Mouse (Mus musculus) left cerebral cortex, adult 2 months (tissue): ENCODE measurements around the gene Ccdc85b. TPM values are rescaled to one million over a fixed set of nuclear protein-coding genes. Genes with fewer than 3 reads are reported as not detected.
"Not testable (repeated sequence)": the region's sequence is repeated elsewhere in the genome, so short reads cannot be mapped to it uniquely, and the experiment has no call there.

ENCODE experiments used
- DNase-seq, 2 experiments: peaks; one replicate each; pipeline ENCODE4 v3.0.0; 2021 to 2022; ENCODE audit warnings: low spot score in 2 of 2, mixed read lengths in 1 of 2; ENCODE audit errors: extremely low spot score in 1 of 2
- H3K27ac ChIP-seq: fragments of 200-600 bp; 2 replicates; pipeline ENCODE4 v1.8.1; 2022
- H3K4me3 ChIP-seq: fragments of 200-600 bp; 2 replicates; pipeline ENCODE4 v1.8.1; 2022
- CTCF ChIP-seq: fragments of 200-600 bp; IDR thresholded peaks from 2 replicates; pipeline ENCODE4 v1.8.1; 2022; ENCODE audit warnings: antibody characterized with exemption, mild to moderate bottlenecking, moderate library complexity
- intact Hi-C: fragments of 180-260 bp; cut with DNase I; formaldehyde crosslinking; loops from one replicate; pipeline ENCODE4 v1.15.1; 2025
- total RNA-seq, 2 experiments: library from RNA; stranded (reverse); gene quantifications; 2 replicates each; pipeline ENCODE4 v1.2.3; 2021

Ccdc85b gene
- total RNA-seq, 2 experiments from 2014 or later: 29.5 to 30.6 TPM

DNA sequence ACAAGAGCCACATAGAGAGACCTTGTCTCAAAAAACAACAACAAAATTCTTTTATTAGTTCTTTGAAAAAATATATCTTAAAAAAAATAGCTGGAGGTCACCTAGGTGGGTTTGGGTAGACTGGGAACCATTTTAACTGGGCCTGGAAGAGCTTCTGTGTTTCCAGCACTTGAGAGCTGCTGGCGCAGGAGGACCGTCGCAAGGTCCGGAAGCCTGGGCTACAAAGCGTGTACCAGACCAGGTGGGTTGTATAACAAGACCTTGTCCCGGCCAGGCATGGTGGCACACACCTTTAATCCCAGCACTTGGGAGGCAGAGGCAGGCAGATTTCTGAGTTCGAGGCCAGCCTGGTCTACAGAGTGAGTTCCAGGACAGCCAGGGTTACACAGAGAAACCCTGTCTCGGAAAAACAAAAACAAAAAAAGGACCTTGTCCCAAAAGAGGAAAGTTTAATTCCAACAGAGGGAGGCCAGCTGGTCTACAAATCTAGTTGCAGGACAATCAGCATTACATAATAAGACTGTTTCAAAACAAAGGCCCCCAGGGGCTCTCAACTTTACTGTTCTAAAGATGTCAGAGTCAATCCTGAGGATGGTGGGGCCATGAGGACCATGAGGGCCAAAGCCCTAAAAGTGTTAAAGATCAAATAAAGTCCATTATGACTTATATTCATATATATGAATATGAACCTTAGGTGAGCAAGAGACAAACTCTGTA is 38.8 kb downstream of the Ccdc85b start:
- TF ChIP-seq CTCF: no peak
- H3K4me3 ChIP-seq: no peak overlapping the region
- intact Hi-C loops: no loop called here
- no peak overlapping the region for H3K27ac ChIP-seq
- no peak for DNase-seq

DNA sequence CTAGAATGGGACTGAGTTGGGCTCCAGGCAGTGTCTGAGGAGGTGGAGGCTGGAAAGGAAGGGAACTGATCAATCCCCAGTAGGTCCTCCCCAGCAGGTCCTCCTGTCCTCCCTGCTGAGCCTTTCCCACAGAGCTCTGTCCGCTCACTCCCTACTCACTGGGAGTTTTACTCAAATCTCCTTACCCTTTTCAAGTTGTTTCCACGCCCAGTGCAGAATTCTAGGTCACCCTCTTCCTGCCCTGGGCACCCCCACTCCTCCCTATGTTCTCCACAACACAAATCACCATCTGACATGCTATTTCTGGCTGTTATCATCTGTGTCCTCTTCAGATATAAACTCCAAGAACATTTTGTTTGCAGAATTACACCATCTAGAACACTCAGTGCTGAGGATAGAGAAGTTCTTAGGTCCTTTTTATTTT is 43.1 kb downstream of the Ccdc85b start:
- intact Hi-C loops: no loop called here
- no peak for TF ChIP-seq CTCF
- no peak for DNase-seq
- Histone ChIP-seq H3K4me3 (no peak overlapping the region), H3K27ac (no peak overlapping the region)

DNA sequence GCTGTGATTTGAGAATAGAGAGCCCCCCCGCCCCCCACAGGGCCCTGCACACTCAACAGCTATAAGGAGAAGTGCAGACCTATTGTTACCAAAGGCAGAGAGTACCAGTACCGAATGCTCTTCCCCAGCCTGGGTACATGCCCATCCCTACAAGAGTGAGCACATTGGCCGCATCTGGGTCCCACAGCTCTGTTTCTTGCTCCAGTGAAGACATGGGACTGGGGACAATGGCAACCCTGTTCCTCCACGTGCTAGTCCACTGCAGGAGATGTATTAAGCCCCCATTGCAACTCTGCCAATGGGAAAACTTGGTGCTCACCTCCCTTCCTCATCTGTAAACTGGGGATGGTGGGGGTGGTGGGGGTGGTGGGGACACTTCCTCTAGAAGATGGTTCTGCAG is 43.9 kb downstream of the Ccdc85b start:
- intact Hi-C loops: no loop called here

DNA sequence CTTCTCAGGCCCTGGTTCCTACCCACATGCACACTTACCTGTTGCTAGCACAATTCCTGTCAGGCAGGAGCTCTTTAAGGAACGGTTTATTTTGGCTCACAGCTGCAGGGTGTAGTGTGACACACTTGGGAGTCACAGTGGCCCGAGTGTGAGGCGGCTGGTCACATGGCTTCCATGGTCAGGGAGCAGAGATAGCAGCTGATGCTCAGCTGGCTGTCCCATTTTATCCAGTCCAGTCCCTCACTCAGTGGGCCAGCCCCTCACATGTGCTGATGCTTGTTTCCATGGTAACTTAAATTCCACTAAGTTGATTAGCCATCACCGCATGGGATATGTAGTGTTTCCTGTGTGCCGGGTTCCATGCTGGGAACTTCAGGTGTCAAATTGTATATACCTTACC is 45.7 kb downstream of the Ccdc85b start:
- DNase-seq: no peak
- no peak overlapping the region for H3K4me3 ChIP-seq
- no peak overlapping the region for H3K27ac ChIP-seq
- intact Hi-C loops: no loop called here
- TF ChIP-seq CTCF: no peak

More for the DNA sequence above, 43.9 kb downstream of the Ccdc85b start:
- no peak for TF ChIP-seq CTCF
- Histone ChIP-seq H3K4me3 (no peak overlapping the region), H3K27ac (no peak overlapping the region)
- DNase-seq: no peak

DNA sequence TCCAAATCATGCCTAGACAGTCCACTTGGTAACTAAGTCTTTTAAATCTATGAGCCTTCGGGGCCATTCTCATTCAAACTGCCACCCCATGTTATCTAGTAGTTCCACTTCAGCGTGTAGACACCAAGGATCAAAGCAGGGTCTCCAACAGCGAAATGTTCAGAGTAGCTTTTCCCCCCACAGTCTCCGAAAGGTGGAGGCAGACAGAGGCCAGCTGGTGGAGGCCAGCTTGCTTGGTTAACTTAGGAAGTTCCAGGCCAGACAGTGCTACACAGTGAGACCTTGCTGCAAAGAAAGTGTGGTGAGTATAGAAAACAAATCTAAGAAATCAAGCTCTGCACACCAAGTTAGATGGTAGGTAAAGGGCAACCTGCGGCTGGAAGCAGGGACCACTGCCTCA is 47.1 kb downstream of the Ccdc85b start:
- DNase-seq: no peak
- intact Hi-C loops: no loop called here
- H3K4me3 ChIP-seq: no peak overlapping the region
- no peak overlapping the region for H3K27ac ChIP-seq
- TF ChIP-seq CTCF: no peak

DNA sequence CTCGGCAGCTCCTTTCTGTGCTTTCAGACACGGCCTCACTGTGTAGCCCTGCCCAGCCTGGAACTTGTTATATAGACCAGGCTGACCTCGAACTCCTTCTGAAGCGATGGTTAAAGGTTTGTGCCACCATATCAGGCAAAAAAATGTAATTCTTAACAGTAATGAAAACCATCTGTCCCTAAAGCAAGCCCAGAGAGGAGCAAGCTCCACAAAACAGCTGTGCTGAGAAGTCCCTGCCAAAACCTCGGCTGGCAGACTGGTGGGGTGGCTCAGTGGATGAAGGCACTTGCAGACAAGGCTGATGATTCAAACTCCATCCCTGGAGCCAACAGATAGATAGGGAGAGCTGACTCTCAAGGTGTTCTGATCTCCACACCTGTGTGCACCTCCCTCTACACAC is 48.6 kb downstream of the Ccdc85b start:
- no peak for DNase-seq
- no peak for TF ChIP-seq CTCF
- Histone ChIP-seq H3K27ac (no peak overlapping the region), H3K4me3 (no peak overlapping the region)
- intact Hi-C loops: no loop called here

DNA sequence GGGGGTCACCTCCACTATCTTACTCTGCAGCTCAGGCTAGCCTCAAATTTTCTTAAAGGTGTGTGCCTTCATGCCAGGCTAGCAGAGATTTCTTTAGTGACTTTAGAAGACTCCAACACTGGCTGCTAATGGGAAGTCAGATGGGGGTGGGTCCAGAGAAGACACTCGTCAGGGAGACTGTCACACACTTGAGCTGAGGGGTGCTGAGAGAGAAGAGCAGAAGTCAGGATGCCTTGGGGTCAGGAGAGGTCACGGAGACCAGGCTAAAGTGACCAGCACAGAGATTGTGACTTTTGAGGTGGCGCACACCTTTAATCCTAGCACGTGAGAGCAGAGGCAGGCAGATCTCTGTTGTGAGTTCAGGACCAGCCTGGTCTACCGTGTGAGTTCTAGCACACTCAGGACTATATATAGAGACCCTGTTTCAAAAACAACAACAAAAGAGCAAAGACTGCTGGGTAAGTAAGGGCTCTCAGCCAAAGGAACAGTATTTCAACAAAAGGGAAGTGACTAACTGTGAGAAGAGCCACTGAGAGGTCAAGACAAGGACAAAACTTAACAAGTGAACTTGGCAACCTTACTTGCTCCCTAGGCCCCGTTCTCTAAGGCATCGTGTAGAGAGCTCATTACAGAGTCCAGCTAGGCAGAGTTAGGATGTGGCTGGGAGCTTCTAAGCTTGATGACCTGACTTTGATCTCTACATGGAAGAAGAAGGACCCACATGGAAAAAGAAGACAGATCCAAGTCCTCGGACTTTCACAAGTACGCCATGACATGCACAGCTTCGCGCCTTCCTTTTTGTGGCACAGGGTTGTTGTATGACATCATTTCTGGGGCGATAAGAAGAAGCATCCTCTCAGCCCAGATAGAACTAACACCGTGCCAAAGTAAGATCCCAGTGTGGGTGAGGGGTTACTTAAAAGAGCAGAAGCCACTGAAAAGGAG is 49.4 kb downstream of the Ccdc85b start:
- H3K4me3 ChIP-seq: no peak overlapping the region
- H3K27ac ChIP-seq: no peak overlapping the region
- intact Hi-C loops: no loop called here
- TF ChIP-seq CTCF: no peak
- no peak for DNase-seq

DNA sequence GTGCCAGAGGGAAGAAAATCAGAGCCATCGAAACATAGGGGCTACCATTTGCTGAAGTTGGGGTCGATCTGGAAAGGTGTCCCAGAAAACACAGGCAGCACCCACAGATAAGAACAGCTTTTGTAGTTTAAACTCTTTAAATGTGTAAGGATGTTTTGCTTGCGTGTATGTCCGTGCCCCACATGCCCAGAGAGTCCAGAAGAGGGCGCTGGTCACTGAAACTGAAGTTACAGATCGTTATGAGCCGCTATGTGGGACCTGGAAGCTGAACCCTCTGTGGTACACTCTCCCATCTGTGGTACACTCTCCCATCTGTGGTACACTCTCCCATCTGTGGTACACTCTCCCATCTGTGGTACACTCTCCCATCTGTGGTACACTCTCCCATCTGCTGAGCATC is 50.6 kb downstream of the Ccdc85b start:
- intact Hi-C loops: no loop called here
- peak; percentile 55 for TF ChIP-seq CTCF
- DNase-seq: peak in 1 of 2 experiments; percentile 33
- H3K4me3 ChIP-seq: peak overlapping the region; percentile 50
- H3K27ac ChIP-seq: peak overlapping the region; percentile 95

DNA sequence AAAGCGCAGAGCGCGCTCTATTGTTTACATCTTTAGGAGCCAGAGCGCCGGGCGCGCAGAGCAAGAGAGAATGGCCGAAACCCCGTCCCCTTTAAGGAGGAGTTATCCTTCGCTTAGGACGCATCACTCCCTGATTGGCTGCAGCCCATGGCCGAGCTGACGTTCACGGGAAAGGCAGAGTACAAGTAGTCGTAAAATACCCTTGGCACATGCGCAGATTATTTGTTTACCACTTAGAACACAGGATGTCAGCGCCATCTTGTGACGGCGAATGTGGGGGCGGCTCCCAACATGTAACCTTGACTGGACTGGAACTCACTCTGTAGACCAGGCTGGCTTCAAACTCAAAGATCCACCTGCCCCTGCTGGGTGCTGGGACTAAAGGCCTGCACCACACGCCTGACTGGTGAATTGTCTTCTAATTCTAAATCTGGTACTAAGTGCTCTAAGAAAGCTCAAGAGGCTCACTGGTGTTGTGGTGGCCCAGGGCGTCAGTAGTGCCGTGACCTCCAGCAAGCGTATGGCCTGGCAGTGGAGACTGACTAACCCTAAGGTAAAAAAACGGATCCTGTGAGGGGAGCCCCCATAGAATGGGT is 51.1 kb downstream of the Ccdc85b start:
- DNase-seq: peak in 1 of 2 experiments; percentile 28
- H3K27ac ChIP-seq: peak overlapping the region; percentile 95
- intact Hi-C loops: not testable (repeated sequence)

DNA sequence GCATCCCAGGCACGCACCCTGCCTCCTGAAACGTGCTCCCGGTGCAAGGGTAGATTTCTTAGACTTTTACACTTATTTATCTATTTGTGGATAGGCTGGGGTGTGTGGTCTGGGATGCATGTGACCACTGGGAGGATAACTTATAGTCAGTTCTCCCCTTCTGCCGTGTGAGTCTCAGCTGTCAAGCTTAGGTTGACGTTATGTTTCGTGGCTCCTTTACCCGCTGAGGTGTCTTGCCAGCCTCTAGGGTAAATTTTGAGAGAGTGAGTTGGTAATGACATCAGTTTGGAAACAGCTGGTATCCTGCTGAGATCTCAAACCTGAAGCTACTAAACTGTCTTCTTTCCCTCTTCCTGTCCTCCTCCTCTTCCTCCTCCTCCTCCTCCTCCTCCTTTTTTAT is 51.8 kb downstream of the Ccdc85b start:
- no peak for TF ChIP-seq CTCF
- intact Hi-C loops: no loop called here
- Histone ChIP-seq H3K4me3 (peak overlapping the region; percentile 23; the same call in 1 of the 2 replicates), H3K27ac (peak overlapping the region; percentile 24; the same call in 1 of the 2 replicates)
- no peak for DNase-seq

More for the DNA sequence above, 51.1 kb downstream of the Ccdc85b start:
- peak overlapping the region; percentile 50 for H3K4me3 ChIP-seq

Other genes starting within 250 kb of the Ccdc85b start
- gene Pacs1, start 184.8 kb downstream of the Ccdc85b start, total RNA-seq: 10 to 100 TPM; 57.5 to 61.2 TPM
- 100 to 1,000 TPM; 194 to 201 TPM for gene Sf3b2, start 162.4 kb downstream of the Ccdc85b start, total RNA-seq
- 10 to 100 TPM; 78.0 to 80.9 TPM for gene Gal3st3, start 159.6 kb downstream of the Ccdc85b start, total RNA-seq
- not detected for gene Catsper1, start 122.2 kb downstream of the Ccdc85b start, total RNA-seq
- gene Cst6, start 108.3 kb downstream of the Ccdc85b start, total RNA-seq: 10 to 100 TPM; 25.7 to 27.4 TPM
- gene Eif1ad, start 91.2 kb downstream of the Ccdc85b start, total RNA-seq: 10 to 100 TPM; 23.4 to 25.5 TPM
- gene Banf1, start 90.7 kb downstream of the Ccdc85b start, total RNA-seq: 10 to 100 TPM; 75.5 to 82.2 TPM
- 100 to 1,000 TPM in 1 of 2 experiments, 10 to 100 TPM in 1; 94.2 to 100 TPM for gene Sart1, start 69.2 kb downstream of the Ccdc85b start, total RNA-seq
- not detected for gene Tsga10ip, start 55.4 kb downstream of the Ccdc85b start, total RNA-seq
- 100 to 1,000 TPM; 248 to 267 TPM for gene Drap1, start 32.9 kb downstream of the Ccdc85b start, total RNA-seq
- 10 to 100 TPM; 68.0 to 74.1 TPM for gene AI837181, start 32.8 kb downstream of the Ccdc85b start, total RNA-seq
- gene Fosl1, start 10.3 kb downstream of the Ccdc85b start, total RNA-seq: under 1 TPM in 1 of 2 experiments, not detected in 1; 0.65 TPM
- 10 to 100 TPM; 88.9 to 92.1 TPM for gene Fibp, start 2.7 kb upstream of the Ccdc85b start, total RNA-seq
- under 1 TPM; 0.36 to 0.47 TPM for gene Ctsw, start 10.6 kb upstream of the Ccdc85b start, total RNA-seq
- gene Efemp2, start 16.1 kb upstream of the Ccdc85b start, total RNA-seq: 10 to 100 TPM; 16.8 to 17.2 TPM
- gene Mus81, start 30.5 kb upstream of the Ccdc85b start, total RNA-seq: 10 to 100 TPM; 33.3 to 33.4 TPM
- 1,000 to 10,000 TPM; 1,296 to 1,301 TPM for gene Cfl1, start 32.6 kb upstream of the Ccdc85b start, total RNA-seq
- gene 1700020D05Rik, start 45.9 kb upstream of the Ccdc85b start, total RNA-seq: 1 to 10 TPM; 8.0 to 9.2 TPM
- 10 to 100 TPM; 81.5 to 89.0 TPM for gene Snx32, start 52.6 kb upstream of the Ccdc85b start, total RNA-seq
- gene Ovol1, start 102.8 kb upstream of the Ccdc85b start, total RNA-seq: not detected
- 1 to 10 TPM; 5.4 to 6.0 TPM for gene Ap5b1, start 110.1 kb upstream of the Ccdc85b start, total RNA-seq
- gene Rnaseh2c, start 144.0 kb upstream of the Ccdc85b start, total RNA-seq: 10 to 100 TPM; 77.7 to 82.4 TPM
- 10 to 100 TPM; 94.3 to 99.2 TPM for gene Kat5, start 152.3 kb upstream of the Ccdc85b start, total RNA-seq
- 10 to 100 TPM; 23.4 to 25.4 TPM for gene Rela, start 179.6 kb upstream of the Ccdc85b start, total RNA-seq
- 10 to 100 TPM; 18.2 to 19.0 TPM for gene Sipa1, start 205.8 kb upstream of the Ccdc85b start, total RNA-seq
- gene Map3k11, start 230.8 kb upstream of the Ccdc85b start, total RNA-seq: 10 to 100 TPM; 16.2 to 17.0 TPM
- 10 to 100 TPM; 77.5 to 80.0 TPM for gene Pcnx3, start 231.0 kb upstream of the Ccdc85b start, total RNA-seq
- not detected for gene Kcnk7, start 246.5 kb upstream of the Ccdc85b start, total RNA-seq